Mouse (Mus musculus) c-Kit-positive CD71-positive TER-119-positive erythroid progenitor cells, embryonic 14.5 days (primary cell): ENCODE results near the gene Mtm1.
"Not testable (repeated sequence)": the region's sequence is repeated elsewhere in the genome, so short reads cannot be mapped to it uniquely, and the experiment has no call there.

ENCODE experiments used
- DNase-seq: peaks from one replicate; pipeline ENCODE4 v3.0.0-alpha.2; 2013; ENCODE audit warnings: low spot score

The Mtm1 gene

DNA sequence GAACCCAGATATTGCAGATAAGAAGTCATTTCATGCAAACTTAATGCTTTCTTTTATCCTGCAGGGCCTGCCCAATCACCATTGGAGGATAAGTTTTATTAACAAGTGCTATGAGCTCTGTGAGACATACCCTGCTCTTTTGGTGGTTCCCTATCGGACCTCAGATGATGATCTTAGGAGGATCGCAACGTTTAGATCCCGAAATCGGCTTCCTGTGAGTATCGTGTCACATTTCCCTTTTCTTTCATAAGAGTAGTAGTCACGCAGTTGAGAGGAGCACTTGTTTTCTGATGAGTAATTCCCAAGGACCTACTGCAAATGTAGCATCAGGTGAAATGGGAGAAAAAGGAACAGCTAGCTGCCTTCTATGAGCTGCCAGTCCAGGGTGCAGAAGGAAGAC lies 76.5 kb downstream of the Mtm1 start:
- no peak for DNase-seq

- DNase-seq, result no peak
Observed at GRCm38 (mm10) chrX:71294191-71294590, 83.6 kb downstream of the Mtm1 start.

- no peak for DNase-seq
Observed at GRCm38 (mm10) chrX:71296005-71296404, 85.4 kb downstream of the Mtm1 start.

DNA sequence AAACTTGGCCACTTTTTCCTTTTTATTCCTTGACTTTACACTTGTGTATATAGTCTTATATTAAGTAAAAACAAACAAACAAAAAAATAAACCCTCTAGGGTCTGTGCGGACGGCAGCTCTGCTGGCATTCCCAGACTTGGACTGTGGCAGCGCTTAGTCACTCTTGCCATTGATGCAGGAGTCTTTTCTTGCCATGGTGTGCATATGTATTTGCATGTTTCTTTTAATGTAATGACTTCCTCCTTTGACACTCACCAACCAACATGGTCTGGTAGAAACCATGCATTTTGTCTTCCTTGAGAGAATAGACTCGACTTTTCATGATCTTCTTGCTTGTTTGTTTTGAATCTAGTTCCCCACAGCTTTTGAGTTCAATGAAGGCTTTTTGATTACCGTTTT lies 91.6 kb downstream of the Mtm1 start:
- no peak for DNase-seq

GRCm38 (mm10) chrX:71311229-71311628 lies 100.7 kb downstream of the Mtm1 start:
- peak; percentile 34 for DNase-seq

DNA sequence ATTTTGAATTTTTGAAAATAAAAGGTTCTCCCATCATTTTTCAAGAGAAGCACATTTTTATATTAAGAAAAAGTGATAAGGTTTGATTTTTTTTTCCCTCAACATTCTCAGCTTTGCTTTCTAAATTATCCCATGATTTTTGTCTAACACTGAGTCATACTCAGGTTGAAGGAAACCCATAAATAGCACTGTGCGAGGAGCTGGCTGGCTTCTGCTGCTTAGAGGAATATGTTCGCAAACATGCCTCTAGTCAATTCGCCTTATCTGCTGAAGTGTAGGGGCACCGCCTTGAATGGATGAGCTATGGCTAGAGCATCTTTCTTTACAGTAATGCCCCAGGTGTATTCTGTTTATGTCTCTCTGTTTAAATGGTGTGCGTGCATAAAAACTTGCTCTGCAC lies 103.8 kb downstream of the Mtm1 start:
- no peak for DNase-seq

GRCm38 (mm10) chrX:71352033-71352432 lies 141.5 kb downstream of the Mtm1 start:
- no peak for DNase-seq

DNA sequence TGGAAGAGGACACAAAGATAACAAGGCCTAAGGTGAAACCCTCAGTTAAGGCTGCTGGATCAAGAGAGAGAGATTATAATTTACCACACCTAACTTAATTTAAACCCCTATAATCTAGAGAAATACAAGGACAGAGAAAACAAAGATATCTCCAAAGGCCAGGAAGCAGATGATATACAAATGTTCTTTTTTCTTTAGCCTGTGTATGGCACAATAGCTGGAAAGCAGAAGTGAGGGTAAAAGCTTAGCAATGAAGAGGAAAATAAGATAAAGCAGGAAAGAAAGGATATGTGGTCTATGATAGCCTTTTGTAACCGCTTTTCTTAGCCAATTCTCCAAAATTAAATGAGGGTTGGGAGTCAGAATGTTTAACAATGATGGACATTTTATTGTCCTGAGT lies 144.8 kb downstream of the Mtm1 start:
- no peak for DNase-seq

GRCm38 (mm10) chrX:71361793-71362192 lies 151.2 kb downstream of the Mtm1 start:
- DNase-seq, result not testable (repeated sequence)

DNA sequence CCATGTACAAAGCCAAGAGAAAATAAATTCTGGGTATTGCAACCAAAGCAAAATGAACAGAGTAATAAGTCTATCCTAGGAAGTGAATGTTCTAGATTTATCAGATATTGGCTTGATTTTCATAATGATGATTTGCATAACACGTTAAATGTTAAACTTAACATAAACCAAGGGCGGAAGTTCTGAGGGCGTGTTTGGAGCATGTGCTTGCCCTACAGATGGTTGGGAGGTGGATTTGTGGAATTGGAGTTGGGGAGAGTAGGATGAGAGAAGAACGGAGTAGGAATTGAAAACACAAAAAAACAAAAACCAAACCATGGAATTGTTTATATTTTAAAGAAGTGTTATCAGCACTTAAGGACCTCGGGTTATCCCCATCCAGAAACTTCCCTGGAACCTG lies 153.5 kb downstream of the Mtm1 start:
- DNase-seq, result no peak

DNA sequence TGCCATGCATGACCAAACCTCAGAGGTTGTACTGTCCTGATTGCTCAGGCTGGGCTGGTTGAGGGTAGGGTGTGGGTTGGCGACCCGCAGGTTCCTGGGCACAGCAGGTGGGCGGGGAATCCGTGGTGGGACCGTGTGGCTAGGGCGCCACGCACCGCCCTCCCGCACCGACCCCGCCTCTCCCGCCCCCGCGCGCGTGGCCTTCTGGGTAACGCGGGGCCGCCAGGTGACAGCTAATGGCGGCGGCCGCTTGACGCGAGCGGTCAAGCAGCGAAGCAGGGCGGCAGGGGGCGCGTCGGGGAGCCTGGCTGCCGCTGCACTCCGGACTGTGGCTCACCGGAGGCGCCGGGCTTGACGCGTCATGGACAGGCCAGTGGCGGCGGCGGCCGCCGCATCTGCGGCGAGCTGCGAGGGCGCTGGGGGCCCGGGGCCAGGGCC lies 154.0 kb downstream of the Mtm1 start, which contains the start of gene Mtmr1:
Gene Mtmr1 (plus strand): TSS at position 207 of the 438 bp plus-strand sequence.
- peak; percentile 51 for DNase-seq

GRCm38 (mm10) chrX:71365011-71365410 lies 154.4 kb downstream of the Mtm1 start:
- no peak for DNase-seq
